Mouse (Mus musculus): ENCODE results near the gene Hist1h4h. TPM values are rescaled to one million over a fixed set of nuclear protein-coding genes. Genes with fewer than 3 reads are reported as not detected.

Hist1h4h gene
- total RNA-seq (2017), result 1,499 and 1,774 TPM in 2 replicates

- peak; percentile 55 for ATAC-seq (replicated peaks; ENCODE audit: low read depth, poor library complexity, severe bottlenecking)
Observed at GRCm38 (mm10) chr13:23530901-23531875, at the start of gene Hist1h4h. TSS of gene Hist1h4h (plus strand) at chr13:23531050.

- ATAC-seq (replicated peaks; ENCODE audit: low read depth, poor library complexity, severe bottlenecking), result no peak
Observed at GRCm38 (mm10) chr13:23483153-23483552, 47.7 kb upstream of the Hist1h4h start.

- ATAC-seq (replicated peaks; ENCODE audit: low read depth, poor library complexity, severe bottlenecking), result peak; percentile 50
Observed at GRCm38 (mm10) chr13:23485271-23485670, 45.6 kb upstream of the Hist1h4h start.

- ATAC-seq (replicated peaks; ENCODE audit: low read depth, poor library complexity, severe bottlenecking), result peak; percentile 96
Observed at GRCm38 (mm10) chr13:23488400-23489322, 42.2 kb upstream of the Hist1h4h start, which contains the start of gene Btn2a2. TSS of gene Btn2a2 (minus strand) at chr13:23488857.

- no peak for ATAC-seq (replicated peaks; ENCODE audit: low read depth, poor library complexity, severe bottlenecking)
Observed at GRCm38 (mm10) chr13:23490863-23491262, 40.0 kb upstream of the Hist1h4h start.

DNA sequence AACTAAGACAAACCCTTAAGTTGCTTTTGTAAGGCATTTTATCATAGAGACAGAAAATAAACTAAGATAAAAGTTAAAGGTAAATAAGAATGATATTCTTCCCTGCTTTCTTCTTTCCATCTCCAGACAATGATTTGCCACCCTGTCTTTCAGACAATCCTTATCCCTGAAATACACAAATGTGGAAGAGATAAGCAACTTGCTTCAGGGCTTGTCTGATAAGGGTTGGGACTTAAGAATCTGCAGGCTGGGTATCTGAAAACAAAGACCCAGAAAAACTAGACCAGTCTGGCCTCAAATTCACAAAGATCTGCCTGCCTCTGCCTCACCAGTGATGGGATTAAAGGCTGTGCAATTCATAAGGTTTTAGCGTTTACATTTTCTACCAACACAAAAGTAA is 39.6 kb upstream of the Hist1h4h start:
- ATAC-seq (replicated peaks; ENCODE audit: low read depth, poor library complexity, severe bottlenecking), result no peak

GRCm38 (mm10) chr13:23491990-23492389 is 38.9 kb upstream of the Hist1h4h start:
- ATAC-seq (replicated peaks; ENCODE audit: low read depth, poor library complexity, severe bottlenecking), result 0 out of 2 replicates have a peak, but pooled peaks have one; percentile 7

GRCm38 (mm10) chr13:23495526-23495925 is 35.3 kb upstream of the Hist1h4h start:
- ATAC-seq (replicated peaks; ENCODE audit: low read depth, poor library complexity, severe bottlenecking), result no peak

DNA sequence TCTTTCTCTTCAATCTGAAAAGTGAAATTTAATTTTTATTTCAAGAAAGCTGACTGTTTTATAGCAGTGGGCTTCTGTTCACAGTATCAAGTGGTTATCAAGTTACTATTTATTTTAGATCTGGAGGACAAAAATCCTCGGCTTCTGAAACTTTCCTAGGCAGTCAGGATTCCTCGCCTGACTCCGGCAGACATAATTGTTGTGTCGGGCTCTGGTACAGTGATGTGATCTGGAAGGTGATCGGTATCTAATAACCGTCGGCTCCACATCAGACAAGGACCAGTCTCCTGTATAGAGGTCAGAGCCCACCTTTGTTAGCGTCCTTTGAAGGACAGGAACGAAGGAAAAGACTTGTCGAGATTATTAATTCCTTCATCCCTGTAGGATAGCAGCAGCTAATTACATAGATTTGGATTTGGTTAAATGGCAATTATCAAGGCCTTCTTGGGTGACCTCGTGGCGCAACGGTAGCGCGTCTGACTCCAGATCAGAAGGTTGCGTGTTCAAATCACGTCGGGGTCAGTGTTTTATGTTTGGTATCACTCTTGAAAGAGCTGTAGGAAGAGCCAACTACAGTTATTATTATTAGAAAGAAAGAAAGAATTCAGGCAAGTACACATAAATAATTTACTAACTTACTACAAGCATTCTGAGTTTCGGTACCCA is 33.1 kb upstream of the Hist1h4h start:
- 0 out of 2 replicates have a peak, but pooled peaks have one; percentile 9 for ATAC-seq (replicated peaks; ENCODE audit: low read depth, poor library complexity, severe bottlenecking)

- ATAC-seq (replicated peaks; ENCODE audit: low read depth, poor library complexity, severe bottlenecking), result no peak
Observed at GRCm38 (mm10) chr13:23498653-23499052, 32.2 kb upstream of the Hist1h4h start.

DNA sequence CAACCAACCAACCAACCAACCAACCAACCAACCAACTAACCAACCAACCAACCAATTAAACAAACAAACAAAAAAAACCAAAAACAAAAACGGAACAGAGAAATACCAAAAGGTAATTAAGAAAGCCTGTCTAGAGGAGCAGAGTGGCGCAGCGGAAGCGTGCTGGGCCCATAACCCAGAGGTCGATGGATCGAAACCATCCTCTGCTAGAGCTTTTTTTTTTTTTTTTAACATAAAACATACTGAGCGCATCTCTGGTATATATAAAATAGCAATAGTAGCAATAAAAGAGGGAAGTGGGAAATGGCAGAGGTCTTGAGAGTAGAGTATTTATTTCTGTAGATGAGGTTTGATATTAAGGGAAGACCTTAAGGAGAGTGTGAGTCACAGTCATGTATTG is 30.9 kb upstream of the Hist1h4h start:
- ATAC-seq (replicated peaks; ENCODE audit: low read depth, poor library complexity, severe bottlenecking), result no peak

GRCm38 (mm10) chr13:23500424-23501200 is 30.2 kb upstream of the Hist1h4h start:
- ATAC-seq (replicated peaks; ENCODE audit: low read depth, poor library complexity, severe bottlenecking), result peak; percentile 45; the same call in 1 of the 2 replicates

DNA sequence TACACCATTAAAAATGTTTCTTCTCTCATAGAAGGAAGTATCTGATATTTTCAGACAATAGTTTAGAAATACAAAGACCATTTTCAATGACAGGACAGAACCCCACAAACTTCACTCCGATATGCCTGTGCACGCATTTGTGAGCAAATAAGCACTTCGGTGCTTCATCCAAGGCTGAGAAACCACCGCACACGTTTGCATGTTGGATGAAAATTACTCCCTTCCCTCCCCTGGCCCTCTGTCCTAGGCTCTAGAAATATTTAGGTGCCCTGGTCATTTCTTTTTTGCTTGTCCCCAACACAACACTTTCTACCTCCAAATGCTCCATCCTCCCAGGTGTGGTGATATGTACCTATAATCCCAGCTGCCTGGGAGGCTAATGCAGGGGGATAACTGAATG is 29.3 kb upstream of the Hist1h4h start:
- ATAC-seq (replicated peaks; ENCODE audit: low read depth, poor library complexity, severe bottlenecking), result no peak

DNA sequence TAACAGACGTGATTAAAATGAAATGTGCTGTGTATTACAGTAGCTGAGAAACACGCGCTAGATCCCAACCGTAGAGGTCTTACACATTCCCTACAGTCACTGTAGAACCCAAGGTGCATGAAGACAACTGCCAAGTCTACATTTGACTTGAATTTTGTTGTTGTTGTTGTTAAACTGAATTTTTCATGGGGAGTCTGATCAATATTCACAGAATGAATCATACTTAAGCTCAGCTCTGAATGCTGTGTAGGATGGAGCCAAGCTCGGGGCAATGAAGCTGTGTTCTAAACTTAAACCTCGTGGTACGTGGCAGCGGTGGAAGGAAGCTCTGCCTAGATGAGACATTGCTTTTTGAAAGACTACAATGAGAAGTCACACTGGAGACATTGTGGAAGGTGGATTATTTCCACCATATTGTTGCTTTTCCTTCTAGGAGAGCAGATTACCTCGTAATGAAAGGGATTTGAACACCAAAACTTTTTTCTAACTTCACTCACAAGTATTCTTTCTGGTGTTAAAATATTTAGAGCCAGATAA is 28.8 kb upstream of the Hist1h4h start:
- ATAC-seq (replicated peaks; ENCODE audit: low read depth, poor library complexity, severe bottlenecking), result no peak

DNA sequence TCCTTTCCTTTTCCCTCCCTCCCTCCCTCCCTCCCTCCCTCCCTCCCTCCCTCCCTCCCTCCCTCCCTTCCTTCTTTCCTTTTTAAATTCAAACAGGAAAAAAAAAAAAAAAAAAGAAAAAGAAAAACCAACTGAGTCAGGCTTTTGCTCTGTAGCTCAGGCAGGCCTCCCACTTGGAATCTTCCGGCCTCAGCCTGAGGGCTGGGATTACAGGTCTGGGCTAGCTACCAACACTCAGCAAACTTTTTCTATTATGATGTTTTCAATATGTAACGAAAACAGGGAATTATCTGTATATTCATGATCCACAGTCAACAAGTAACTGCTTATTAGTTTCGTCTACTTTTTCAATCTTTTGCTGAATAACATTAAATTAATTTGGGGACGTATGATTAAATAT is 27.9 kb upstream of the Hist1h4h start:
- no peak for ATAC-seq (replicated peaks; ENCODE audit: low read depth, poor library complexity, severe bottlenecking)

DNA sequence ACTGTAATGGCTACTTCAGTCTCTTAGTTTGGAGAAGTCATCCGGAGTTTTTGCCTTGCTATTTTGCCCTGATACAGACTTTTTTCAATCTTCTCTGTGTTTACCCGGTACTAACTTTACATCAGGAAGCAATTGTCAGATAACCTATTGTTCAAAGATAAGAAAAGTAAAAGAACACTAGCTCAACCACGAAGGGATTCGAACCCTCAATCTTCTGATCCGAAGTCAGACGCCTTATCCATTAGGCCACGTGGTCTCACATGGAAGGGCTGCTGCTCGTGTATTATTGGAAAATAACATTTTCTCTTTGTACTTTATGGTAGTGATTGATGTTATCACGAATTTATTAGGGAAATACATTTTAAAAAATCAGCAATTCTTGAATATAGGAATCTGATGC is 27.1 kb upstream of the Hist1h4h start:
- peak; percentile 53 for ATAC-seq (replicated peaks; ENCODE audit: low read depth, poor library complexity, severe bottlenecking)

DNA sequence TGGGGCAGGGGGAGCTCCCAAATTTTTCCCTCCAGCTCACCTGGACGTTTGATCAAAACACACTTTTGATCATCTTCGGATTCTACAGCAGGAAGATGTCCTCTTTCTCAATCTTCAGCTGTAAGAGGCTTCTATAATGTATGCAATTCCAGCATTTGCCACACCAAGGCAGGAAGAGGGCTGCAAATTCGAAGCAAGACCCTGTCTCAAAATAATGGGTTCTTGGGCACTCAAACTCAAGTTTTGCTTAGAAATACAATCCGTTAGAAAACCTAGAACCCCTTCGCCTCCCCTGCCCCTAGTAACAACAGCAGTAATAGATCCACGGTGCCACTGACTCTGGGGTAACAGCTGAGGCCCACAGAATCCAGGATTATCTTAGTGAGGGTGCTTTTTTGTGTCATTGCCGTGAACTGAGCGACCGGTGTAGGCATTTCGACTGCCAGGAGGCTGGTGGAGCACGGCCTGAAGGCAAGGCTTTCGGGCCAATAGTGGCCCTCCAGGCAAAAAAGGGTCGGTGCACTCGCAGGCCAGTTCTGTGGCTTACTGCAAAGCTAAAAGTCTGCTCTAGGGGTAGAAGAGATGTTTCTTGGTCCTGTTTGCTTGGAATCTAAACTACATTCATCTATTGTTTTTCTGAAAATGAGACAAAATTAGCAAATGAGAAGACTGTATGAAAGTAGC is 25.0 kb upstream of the Hist1h4h start:
- no peak for ATAC-seq (replicated peaks; ENCODE audit: low read depth, poor library complexity, severe bottlenecking)

GRCm38 (mm10) chr13:23506351-23506750 is 24.5 kb upstream of the Hist1h4h start:
- ATAC-seq (replicated peaks; ENCODE audit: low read depth, poor library complexity, severe bottlenecking), result no peak; the same call in 1 of the 2 replicates
